Mouse (Mus musculus): ENCODE measurements around the gene Chn2.

Chn2 gene

GRCm38 (mm10) chr6:54039357-54039804, at the start of gene Chn2:
TSS of gene Chn2 (plus strand) at chr6:54039554.
- peak; percentile 41 for DNase-seq

GRCm38 (mm10) chr6:53992386-53992785, 47.0 kb upstream of the Chn2 start:
- DNase-seq = no peak

GRCm38 (mm10) chr6:53995519-53995918, 43.8 kb upstream of the Chn2 start:
- no peak for DNase-seq

DNA sequence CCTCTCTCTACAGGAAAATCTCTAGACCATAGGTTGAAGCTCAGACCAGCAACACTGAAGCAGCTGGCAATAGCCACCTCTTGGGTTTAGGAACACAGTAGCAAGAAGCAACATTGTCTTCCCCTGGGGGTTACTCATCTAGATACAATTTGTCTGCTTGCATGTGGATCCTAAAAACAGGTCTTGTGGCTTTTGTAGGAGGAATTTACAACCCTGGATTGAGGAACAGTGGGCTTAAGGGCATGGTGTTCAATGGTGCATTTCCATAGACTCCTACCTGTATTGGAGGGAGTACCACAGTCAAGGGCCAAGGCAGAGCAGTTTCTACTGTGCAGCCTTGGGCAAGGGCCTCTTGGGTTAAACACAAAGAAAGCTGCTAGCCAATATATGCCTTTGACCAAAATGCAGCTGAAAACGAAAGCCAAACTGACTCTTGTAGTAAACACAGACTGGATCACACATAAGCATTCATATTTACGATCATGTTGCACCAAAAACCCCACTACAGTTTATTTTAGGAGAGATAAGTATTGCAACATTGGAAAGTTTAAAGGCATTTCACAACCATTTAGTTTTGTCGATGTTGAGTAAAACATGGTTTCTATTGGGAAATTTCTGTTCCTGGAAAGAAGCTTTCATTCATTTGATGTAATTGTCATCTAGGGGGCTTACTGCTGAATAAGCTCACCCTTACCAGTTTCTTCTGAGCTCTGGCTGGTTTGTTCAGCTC, 43.0 kb upstream of the Chn2 start:
- no peak for DNase-seq

GRCm38 (mm10) chr6:54005302-54005701, 34.1 kb upstream of the Chn2 start:
- no peak for DNase-seq

GRCm38 (mm10) chr6:54008448-54009120, 30.8 kb upstream of the Chn2 start:
- no peak for DNase-seq

DNA sequence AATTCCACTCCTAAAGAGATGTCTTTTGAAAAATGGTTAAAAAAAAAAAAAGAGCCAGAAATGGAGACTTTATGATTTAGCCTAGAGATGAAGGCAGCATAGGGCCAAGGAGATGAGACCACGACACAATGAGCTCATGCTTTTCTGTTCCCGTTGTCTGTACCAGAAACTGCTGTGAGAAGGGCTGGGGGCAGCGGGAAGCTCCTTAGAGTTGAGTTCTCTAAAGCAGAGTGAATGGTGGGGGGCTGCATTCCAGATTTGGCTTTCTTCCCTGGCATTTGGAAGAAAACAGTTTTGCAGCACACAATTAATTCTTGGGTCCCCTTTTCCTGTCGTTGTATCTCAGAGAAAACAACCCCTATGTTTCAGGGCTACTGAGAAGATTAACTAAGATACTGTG, 30.1 kb upstream of the Chn2 start:
- no peak for DNase-seq

- DNase-seq = no peak
These were observed 29.0 kb upstream of the Chn2 start for GRCm38 (mm10) chr6:54010362-54010761.

- DNase-seq = no peak
These were observed 27.2 kb upstream of the Chn2 start for GRCm38 (mm10) chr6:54012163-54012562.

GRCm38 (mm10) chr6:54018038-54018437, 21.3 kb upstream of the Chn2 start:
- no peak for DNase-seq

DNA sequence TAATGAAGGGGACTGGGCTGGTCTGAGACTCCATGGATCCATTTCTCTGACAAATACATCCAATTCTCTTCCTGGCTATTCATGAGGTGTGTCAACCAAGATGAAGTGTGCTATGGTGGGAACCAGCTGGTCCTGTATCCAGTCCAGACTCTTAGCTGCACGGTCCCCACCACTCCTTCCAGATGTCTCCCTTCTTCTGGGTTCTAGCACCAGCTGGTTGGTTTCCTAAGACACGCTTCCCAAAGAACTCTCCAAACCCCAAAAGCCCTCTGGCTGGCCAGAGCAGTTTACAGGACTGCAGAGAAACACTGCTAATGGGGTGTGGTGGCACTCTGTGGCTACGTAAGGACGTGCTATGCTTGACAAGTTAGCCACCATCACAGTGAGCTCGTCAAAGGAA, 20.5 kb upstream of the Chn2 start:
- no peak for DNase-seq

- DNase-seq = peak; percentile 18
These were observed 18.1 kb upstream of the Chn2 start for GRCm38 (mm10) chr6:54021123-54021789.

GRCm38 (mm10) chr6:54023846-54024245, 15.5 kb upstream of the Chn2 start:
- DNase-seq = no peak

DNA sequence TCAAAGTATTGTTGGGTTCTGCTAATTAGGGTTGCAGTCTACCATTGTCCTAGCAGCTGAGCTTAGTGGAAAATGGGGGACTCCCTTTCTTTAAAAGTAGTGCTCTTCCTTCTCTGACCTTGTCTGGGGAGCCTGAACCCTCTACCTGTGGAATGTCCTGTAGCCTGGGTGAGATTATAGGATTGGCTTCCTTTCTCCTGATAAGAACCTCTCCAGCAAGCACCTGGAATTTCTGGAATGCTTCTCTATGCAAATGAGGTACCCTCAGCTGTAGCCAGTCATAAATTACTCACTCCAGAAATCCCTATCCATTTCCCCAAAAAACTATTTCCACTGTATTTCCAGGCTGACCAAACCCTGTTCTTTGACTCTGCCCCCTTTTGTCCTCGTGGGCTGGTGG, 10.6 kb upstream of the Chn2 start:
- DNase-seq = no peak

- no peak for DNase-seq
These were observed 9.0 kb upstream of the Chn2 start for GRCm38 (mm10) chr6:54030351-54030750.

DNA sequence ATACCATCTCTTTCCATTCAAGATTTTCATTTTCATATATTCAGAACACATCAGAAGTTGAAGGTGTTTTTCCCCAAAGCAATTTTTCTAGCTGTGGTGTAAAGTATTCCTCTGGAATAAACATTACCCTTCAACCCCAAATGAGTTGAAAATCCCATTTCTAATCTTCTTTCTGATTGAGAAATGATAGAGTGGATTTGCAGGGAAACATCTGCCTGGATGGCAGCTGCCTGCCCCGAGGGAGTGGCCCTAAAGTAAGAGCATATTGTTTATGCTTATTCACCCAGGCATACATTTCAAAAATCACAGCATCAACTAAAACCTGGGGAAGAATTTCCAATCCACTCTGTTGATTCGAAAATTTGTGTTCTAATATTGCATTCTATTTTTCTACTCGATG, 8.6 kb upstream of the Chn2 start:
- DNase-seq = no peak

GRCm38 (mm10) chr6:54034471-54034870, 4.9 kb upstream of the Chn2 start:
- DNase-seq = peak; percentile 72

GRCm38 (mm10) chr6:54035548-54035947, 3.8 kb upstream of the Chn2 start:
- DNase-seq = no peak

DNA sequence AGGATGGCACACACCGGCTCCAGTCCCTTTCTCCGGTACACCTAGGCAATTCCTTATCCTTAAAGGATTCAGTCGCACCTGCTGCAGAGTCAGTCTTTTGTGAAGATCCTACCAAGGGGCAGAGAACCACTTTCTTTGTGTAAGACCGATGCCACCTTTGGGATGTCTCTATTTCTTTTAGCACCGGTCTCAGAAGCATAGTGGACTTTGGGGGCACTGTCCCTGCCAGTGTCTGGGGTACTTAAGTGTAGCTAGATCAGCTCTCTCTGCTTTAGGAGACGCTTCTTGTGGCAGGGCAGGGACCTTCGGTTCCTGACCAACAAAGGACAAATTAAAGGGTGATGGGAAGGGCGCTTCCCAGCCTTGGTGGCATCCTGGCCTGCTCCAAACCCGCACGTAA, 488 bp upstream of the Chn2 start:
- DNase-seq = no peak

DNA sequence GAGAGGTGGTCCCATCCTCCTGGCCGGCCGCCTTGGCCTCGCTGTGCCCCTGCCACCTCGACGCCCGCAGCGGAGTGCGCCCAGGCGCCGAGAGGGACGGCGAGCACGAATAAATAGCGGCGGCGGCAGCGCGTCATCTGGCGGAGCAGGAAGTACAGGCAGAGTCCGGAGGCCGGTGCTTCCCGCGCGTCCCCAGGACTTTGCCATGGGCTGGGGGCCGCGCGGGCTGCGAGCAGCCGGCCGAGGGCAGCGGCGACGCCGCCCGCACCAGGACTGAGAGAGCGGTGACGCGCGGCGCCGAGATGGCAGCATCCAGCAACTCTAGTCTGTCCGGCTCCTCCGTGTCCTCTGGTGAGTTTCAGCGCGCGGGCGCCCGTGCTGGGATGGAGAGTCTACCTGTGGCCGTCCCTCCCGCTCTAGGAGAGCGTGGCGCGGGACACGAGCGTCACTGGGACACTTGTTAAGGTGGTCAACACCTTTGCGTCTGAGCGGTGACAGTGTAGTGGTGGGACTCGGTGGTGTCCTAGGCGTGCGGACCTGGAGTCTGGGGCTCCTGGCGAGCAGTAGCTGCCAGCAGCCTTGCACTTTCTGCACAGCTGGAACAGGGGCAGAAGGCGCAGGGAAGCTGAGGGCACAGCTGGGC, 572 bp downstream of the Chn2 start:
- DNase-seq = peak; percentile 40

- no peak for DNase-seq
These were observed 1.1 kb downstream of the Chn2 start for GRCm38 (mm10) chr6:54040448-54040844.

DNA sequence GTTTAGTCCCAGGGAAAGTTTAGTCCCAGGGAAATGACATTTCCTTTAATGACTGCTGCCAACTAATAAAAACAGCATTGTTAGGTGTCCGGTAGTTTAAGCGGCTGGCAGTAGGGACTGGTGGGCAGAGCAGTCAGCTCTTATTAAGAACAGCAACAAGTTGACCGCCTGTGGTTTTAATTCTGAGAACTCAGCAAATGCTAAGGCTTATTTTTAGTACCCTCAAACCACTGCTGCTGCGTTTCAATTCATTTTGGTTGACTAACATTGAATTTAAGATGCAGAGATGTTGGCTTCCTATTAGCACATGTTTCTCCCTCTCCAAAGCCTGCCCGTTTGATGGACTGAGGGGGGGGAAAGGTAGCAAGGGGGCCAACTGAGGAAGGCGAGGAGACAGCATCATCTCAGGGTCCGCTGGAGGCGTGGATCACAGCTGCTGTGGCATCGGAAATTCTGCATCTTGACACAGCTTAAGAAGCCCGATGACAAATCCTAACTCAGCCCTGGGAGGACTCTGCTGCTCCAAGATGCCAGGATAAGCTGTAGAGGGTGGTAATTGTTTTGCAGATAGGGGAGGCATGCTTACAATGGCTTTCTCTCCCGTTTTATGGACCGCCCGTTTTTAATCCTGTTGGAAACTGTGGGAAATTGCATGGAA, 2.2 kb downstream of the Chn2 start:
- DNase-seq = no peak

- DNase-seq = no peak
These were observed 2.8 kb downstream of the Chn2 start for GRCm38 (mm10) chr6:54042142-54042541.

Measured in thymus, postnatal 14 days (tissue).